Mouse (Mus musculus) ZHBTc4 (cell line): ENCODE results near the gene Mark3.
"Not testable (repeated sequence)": the region's sequence is repeated elsewhere in the genome, so short reads cannot be mapped to it uniquely, and the experiment has no call there.

Source experiments
- DNase-seq: peaks from one replicate; pipeline ENCODE4 v3.0.0-alpha.2; 2011; ENCODE audit warnings: low read depth, low spot score

Mark3 gene

GRCm38 (mm10) chr12:111574074-111574886, at the start of gene Mark3:
TSS of gene Mark3 (plus strand) at chr12:111574523.
- DNase-seq, result peak; percentile 98

- no peak for DNase-seq
Measured at GRCm38 (mm10) chr12:111524883-111525282, 49.4 kb upstream of the Mark3 start.

- DNase-seq, result no peak
Measured at GRCm38 (mm10) chr12:111527643-111528281, 46.6 kb upstream of the Mark3 start.

GRCm38 (mm10) chr12:111529192-111529591, 45.1 kb upstream of the Mark3 start:
- DNase-seq, result peak; percentile 59

- DNase-seq, result no peak
Measured at GRCm38 (mm10) chr12:111533096-111533794, 41.1 kb upstream of the Mark3 start.

GRCm38 (mm10) chr12:111535281-111535680, 39.0 kb upstream of the Mark3 start:
- peak; percentile 57 for DNase-seq

- DNase-seq, result no peak
Measured at GRCm38 (mm10) chr12:111535762-111536161, 38.6 kb upstream of the Mark3 start.

- no peak for DNase-seq
Measured at GRCm38 (mm10) chr12:111536746-111537145, 37.6 kb upstream of the Mark3 start.

GRCm38 (mm10) chr12:111537341-111537740, 37.0 kb upstream of the Mark3 start:
- DNase-seq, result no peak

- DNase-seq, result peak; percentile 100
Measured at GRCm38 (mm10) chr12:111537796-111538291, 36.5 kb upstream of the Mark3 start, which contains the start of gene Eif5. TSS of gene Eif5 (plus strand) at chr12:111538016.

- peak; percentile 77 for DNase-seq
Measured at GRCm38 (mm10) chr12:111538292-111539040, 35.9 kb upstream of the Mark3 start.

GRCm38 (mm10) chr12:111539041-111539345, 35.3 kb upstream of the Mark3 start:
- peak; percentile 64 for DNase-seq

GRCm38 (mm10) chr12:111547070-111547469, 27.3 kb upstream of the Mark3 start:
- DNase-seq, result peak; percentile 35

GRCm38 (mm10) chr12:111548555-111549289, 25.6 kb upstream of the Mark3 start:
- DNase-seq, result peak; percentile 55

GRCm38 (mm10) chr12:111550679-111551078, 23.6 kb upstream of the Mark3 start:
- peak; percentile 71 for DNase-seq

- DNase-seq, result no peak
Measured at GRCm38 (mm10) chr12:111552342-111552741, 22.0 kb upstream of the Mark3 start.

- no peak for DNase-seq
Measured at GRCm38 (mm10) chr12:111555357-111555756, 19.0 kb upstream of the Mark3 start.

GRCm38 (mm10) chr12:111555893-111556292, 18.4 kb upstream of the Mark3 start:
- DNase-seq, result not testable (repeated sequence)

- no peak for DNase-seq
Measured at GRCm38 (mm10) chr12:111557538-111557937, 16.8 kb upstream of the Mark3 start.

- no peak for DNase-seq
Measured at GRCm38 (mm10) chr12:111558655-111559054, 15.7 kb upstream of the Mark3 start.
